Mouse (Mus musculus) G1E (cell line): ENCODE data around the gene Itga5.

Experiments
- CTCF ChIP-seq: IDR thresholded peaks from 2 replicates; pipeline ENCODE4 v1.5.1; 2012; ENCODE audit warnings: low read depth, low read length, inconsistent platforms, mixed read lengths
- GATA1 ChIP-seq: IDR thresholded peaks from 2 replicates; pipeline ENCODE4 v1.6.1; 2012; ENCODE audit warnings: borderline replicate concordance, low read length, inconsistent platforms, mixed read lengths

DNA sequence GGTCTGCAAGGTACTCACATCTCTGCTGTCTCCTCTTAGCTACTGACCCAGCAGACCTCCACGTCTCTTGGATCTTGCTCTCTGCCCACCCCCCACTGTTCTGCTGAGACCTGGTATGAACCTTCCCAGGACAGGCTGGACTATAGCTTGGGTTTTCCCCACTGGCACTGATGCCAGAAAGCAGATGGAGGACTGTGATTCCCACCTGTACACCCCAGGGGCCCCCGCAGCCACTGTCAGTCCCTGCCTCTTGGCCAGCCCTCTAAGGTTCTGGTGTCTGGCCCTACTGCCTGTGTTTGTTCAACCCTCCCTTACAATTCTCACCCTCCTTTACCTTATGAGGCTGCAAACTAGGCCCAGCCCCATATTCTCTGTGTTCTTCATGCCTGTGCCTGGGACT is 11.9 kb downstream of the Itga5 start:
- TF ChIP-seq CTCF: no peak
- no peak for TF ChIP-seq GATA1
